Mouse (Mus musculus): Measurements from ENCODE around the gene Mall. TPM values are rescaled to one million over a fixed set of nuclear protein-coding genes. Genes with fewer than 3 reads are reported as not detected.
A peak's percentile ranks its signal among the peaks of the same experiment; 100 is the strongest.

Gene Mall
- polyA plus RNA-seq, 1 experiment from 2014 or later, result 2.3 TPM

DNA sequence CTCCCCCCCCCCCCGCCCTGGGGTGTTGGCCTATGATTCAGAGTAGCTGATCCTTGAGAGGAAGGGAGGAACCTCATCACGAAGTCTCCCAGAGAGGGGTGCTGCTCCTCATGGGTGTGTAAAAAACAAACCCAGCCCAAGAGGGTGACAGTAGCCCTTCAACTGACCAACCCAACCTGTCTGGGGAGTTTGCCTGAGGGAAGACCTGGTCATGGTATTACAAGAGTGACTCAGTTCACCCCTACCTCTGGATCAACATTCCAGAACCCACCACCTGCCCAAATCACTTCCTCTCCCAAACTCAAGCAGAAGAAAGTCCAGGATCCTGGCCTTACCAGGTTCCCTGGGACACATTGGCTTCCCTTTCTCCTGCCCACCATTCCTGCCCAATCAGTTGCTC is 67.0 kb downstream of the Mall start:
- WGBS, result 42% methylated on average over 2 of the region's 2 CpGs
- H3K9ac ChIP-seq (ENCODE audit: low read depth, low read length), result no peak overlapping the region
- ATAC-seq (ENCODE audit: low FRiP score, low TSS enrichment), result no peak

DNA sequence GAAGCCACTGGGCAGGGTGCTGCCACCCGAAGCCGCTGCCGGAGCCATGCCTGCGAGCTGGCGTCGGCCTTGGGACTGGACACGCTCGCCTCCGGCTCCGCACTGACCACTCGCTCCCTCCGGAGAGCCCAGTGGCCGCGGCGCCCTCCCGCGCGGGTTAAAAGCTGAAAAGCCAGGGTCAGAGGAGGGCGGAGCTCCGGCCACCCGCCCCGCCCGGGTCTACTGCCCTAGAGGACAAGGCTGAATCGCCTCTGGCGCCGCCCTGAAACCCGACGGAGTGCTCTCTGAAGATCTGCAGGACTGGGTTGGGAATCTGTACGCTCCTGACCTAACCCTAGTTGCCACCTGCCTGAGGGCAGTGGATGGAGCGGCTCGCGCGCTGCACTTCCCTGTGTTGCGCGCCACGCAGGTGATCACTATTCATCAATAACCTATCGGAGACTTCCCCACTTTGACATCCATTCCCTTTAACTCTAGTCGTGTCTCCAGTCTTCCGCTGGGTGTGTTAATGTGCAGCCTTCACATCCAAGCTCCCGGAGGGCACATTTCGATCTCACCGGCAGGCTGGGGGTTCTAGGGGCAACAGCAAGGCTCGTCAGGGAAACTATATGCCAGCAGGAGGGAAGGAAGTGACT is 73.5 kb downstream of the Mall start, which contains the start of gene Mal:
Gene Mal (minus strand): TSS at position 610 of the 635 bp plus-strand sequence.
- Histone ChIP-seq H3K9me3 (ENCODE audit: control insufficient read depth, low read length) (no peaks in the 10 kb centered on the region), H3K27me3 (ENCODE audit: control insufficient read depth, insufficient read depth, low read length) (peaks cover 34% of the 10 kb centered on the region), H3K4me3 (ENCODE audit: low read length) (peak within 1 kb of the TSS; percentile 49), H3K9ac (ENCODE audit: low read depth, low read length) (peak within 1 kb of the TSS; percentile 53), H3K27ac (ENCODE audit: low read depth, low read length) (peak within 1 kb of the TSS; percentile 42; the same call in 1 of the 2 replicates), H3K4me2 (replicated peaks; ENCODE audit: low read depth, low read length) (peak within 1 kb of the TSS; percentile 70), H3K4me1 (ENCODE audit: control insufficient read depth, insufficient read depth, low read length) (0 out of 2 replicates have a peak, but pooled peaks cover 3% of the 10 kb centered on the region), H3K36me3 (ENCODE audit: control insufficient read depth, insufficient read depth, low read length) (no peaks in the 10 kb centered on the region)
- ATAC-seq (ENCODE audit: low FRiP score, low TSS enrichment), result peak; percentile 69
- 1% methylated on average over 42 of the region's 43 CpGs for WGBS

More for the DNA sequence above, 67.0 kb downstream of the Mall start:
- Histone ChIP-seq H3K9me3 (ENCODE audit: control insufficient read depth, low read length) (no peaks in the 10 kb centered on the region), H3K27me3 (ENCODE audit: control insufficient read depth, insufficient read depth, low read length) (peaks cover 3% of the 10 kb centered on the region; the same call in 1 of the 2 replicates), H3K4me1 (ENCODE audit: control insufficient read depth, insufficient read depth, low read length) (no peaks in the 10 kb centered on the region), H3K36me3 (ENCODE audit: control insufficient read depth, insufficient read depth, low read length) (no peaks in the 10 kb centered on the region), H3K4me2 (replicated peaks; ENCODE audit: low read depth, low read length) (no peak overlapping the region), H3K27ac (ENCODE audit: low read depth, low read length) (no peak overlapping the region), H3K4me3 (ENCODE audit: low read length) (no peak overlapping the region)

DNA sequence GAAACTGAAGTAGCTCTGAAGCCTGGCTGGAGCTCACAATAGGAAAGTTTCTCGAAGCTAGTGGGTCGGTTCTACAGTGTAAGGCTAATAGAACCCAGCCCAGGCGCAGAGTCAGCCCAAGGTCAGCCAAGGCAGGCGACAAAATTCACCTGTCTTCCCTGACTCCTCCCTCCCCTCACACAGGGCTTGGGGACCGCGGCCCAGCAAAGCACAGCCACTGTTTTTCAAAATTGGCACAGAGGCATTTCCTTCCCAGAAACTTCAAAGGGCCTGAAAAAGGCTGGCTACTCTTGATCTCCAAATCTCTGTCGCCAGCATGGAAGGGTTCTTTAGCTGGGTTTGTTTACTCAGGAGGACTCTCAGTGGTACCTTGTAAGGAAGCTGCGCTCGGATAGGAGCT is 74.3 kb downstream of the Mall start:
- peak overlapping the region; percentile 49 for H3K4me3 ChIP-seq (ENCODE audit: low read length)
- peak overlapping the region; percentile 53; the same call in 1 of the 2 replicates for H3K9ac ChIP-seq (ENCODE audit: low read depth, low read length)

DNA sequence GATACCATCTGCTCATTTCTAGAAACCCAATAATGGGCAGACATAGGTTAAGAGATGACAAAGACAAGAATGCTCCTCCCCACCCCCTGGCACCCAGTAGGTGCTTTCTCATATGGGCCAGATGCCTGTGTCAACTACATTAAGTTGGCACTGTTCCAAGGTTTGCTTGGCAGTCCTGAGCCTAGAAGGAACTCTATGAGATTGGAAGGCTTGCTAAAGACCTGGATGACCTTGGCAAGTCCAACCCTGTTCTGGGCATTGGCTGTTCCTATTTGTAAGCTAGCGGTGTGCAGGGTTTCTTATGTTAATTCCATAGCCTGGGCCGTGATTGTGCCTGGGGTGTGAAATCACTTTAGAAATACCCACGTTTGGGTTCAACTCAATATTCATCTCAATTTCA is 74.9 kb downstream of the Mall start:
- peaks cover 34% of the 10 kb centered on the region for H3K27me3 ChIP-seq (ENCODE audit: control insufficient read depth, insufficient read depth, low read length)
- 58% methylated on average over 3 of the region's 3 CpGs for WGBS
- H3K4me3 ChIP-seq (ENCODE audit: low read length), result peak overlapping the region; percentile 49; the same call in 1 of the 2 replicates
- H3K36me3 ChIP-seq (ENCODE audit: control insufficient read depth, insufficient read depth, low read length), result no peaks in the 10 kb centered on the region
- H3K27ac ChIP-seq (ENCODE audit: low read depth, low read length), result no peak overlapping the region
- ATAC-seq (ENCODE audit: low FRiP score, low TSS enrichment), result 0 out of 2 replicates have a peak, but pooled peaks have one; percentile 9
- 0 out of 2 replicates have a peak, but pooled peaks cover 3% of the 10 kb centered on the region for H3K4me1 ChIP-seq (ENCODE audit: control insufficient read depth, insufficient read depth, low read length)
- peak overlapping the region; percentile 70 for H3K4me2 ChIP-seq (replicated peaks; ENCODE audit: low read depth, low read length)
- H3K9me3 ChIP-seq (ENCODE audit: control insufficient read depth, low read length), result no peaks in the 10 kb centered on the region
- no peak overlapping the region for H3K9ac ChIP-seq (ENCODE audit: low read depth, low read length)

More for the DNA sequence above, 74.3 kb downstream of the Mall start:
- Histone ChIP-seq H3K27ac (ENCODE audit: low read depth, low read length) (peak overlapping the region; percentile 42; the same call in 1 of the 2 replicates), H3K27me3 (ENCODE audit: control insufficient read depth, insufficient read depth, low read length) (peaks cover 34% of the 10 kb centered on the region), H3K4me2 (replicated peaks; ENCODE audit: low read depth, low read length) (peak overlapping the region; percentile 70), H3K36me3 (ENCODE audit: control insufficient read depth, insufficient read depth, low read length) (no peaks in the 10 kb centered on the region), H3K9me3 (ENCODE audit: control insufficient read depth, low read length) (no peaks in the 10 kb centered on the region), H3K4me1 (ENCODE audit: control insufficient read depth, insufficient read depth, low read length) (0 out of 2 replicates have a peak, but pooled peaks cover 3% of the 10 kb centered on the region)
- no peak for ATAC-seq (ENCODE audit: low FRiP score, low TSS enrichment)
- WGBS, result 3% methylated on average over 9 of the region's 9 CpGs

Other genes with a start within 250 kb of the Mall start
- 4.0 and 4.9 TPM in 2 replicates for gene Kcnip3, start 207.8 kb downstream of the Mall start, polyA plus RNA-seq (2014; fragmentation: Nextera tagmentation; extraction: Ambion mirVana)
- 1.4 and 1.9 TPM in 2 replicates for gene Prom2, start 188.5 kb downstream of the Mall start, polyA plus RNA-seq (2014; fragmentation: Nextera tagmentation; extraction: Ambion mirVana)
- 2.8 and 5.7 TPM in 2 replicates for gene Zfp661, start 142.8 kb downstream of the Mall start, polyA plus RNA-seq (2014; fragmentation: Nextera tagmentation; extraction: Ambion mirVana)
- gene Mrps5, start 142.7 kb downstream of the Mall start, polyA plus RNA-seq (2014; fragmentation: Nextera tagmentation; extraction: Ambion mirVana), result 142 and 146 TPM in 2 replicates
- 21.4 and 33.2 TPM in 2 replicates for gene Mal, start 73.2 kb downstream of the Mall start, polyA plus RNA-seq (2014; fragmentation: Nextera tagmentation; extraction: Ambion mirVana)
- gene Nphp1, start 59.0 kb upstream of the Mall start, polyA plus RNA-seq (2014; fragmentation: Nextera tagmentation; extraction: Ambion mirVana), result 29.1 and 32.0 TPM in 2 replicates
- 37.6 and 47.7 TPM in 2 replicates for gene Mtln, start 62.6 kb upstream of the Mall start, polyA plus RNA-seq (2014; fragmentation: Nextera tagmentation; extraction: Ambion mirVana)
- gene Bub1, start 101.9 kb upstream of the Mall start, polyA plus RNA-seq (2014; fragmentation: Nextera tagmentation; extraction: Ambion mirVana), result 35.9 and 38.8 TPM in 2 replicates
- 1.4 and 1.6 TPM in 2 replicates for gene Acoxl, start 108.9 kb upstream of the Mall start, polyA plus RNA-seq (2014; fragmentation: Nextera tagmentation; extraction: Ambion mirVana)